In genomic region chr3:28158006-28158405, GRCm38 (mm10) we compare ENCODE assay signal across 9 mouse cellular contexts.
"Had no signal": no experiment of that assay in that cellular context is flagged by ENCODE, and none has a peak within 500 bp of the region (broad histone marks: within the 10 kb centered on the region; RNA-seq: fewer than 3 reads in every experiment).

No protein-coding gene starts in this region.

- DNase-seq: kidney, adult 9 months; kidney, postnatal 36 days; layer of hippocampus, adult 9-11 months; liver; liver, embryonic 13.5 days; liver, postnatal 0 days; right cerebral cortex, adult 18-20 months; right cerebral cortex, postnatal 25 days; thymus, postnatal 36 days had no signal
